27 mouse cellular contexts compared by ENCODE assay signal in genomic region chr7:19496214-19496555, GRCm38 (mm10). TPM values are rescaled to one million over a fixed set of nuclear protein-coding genes. Genes with fewer than 3 reads are reported as not detected.
DNase-seq lines count a peak whose midpoint lies in the region; ATAC-seq and TF ChIP-seq lines count a peak whose summit lies in the region.
"Had no signal": no experiment of that assay in that cellular context is flagged by ENCODE, and none has a peak within 500 bp of the region (broad histone marks: within the 10 kb centered on the region; RNA-seq: fewer than 3 reads in every experiment).

No protein-coding gene starts in this region.

- peaks cover 15% of the 10 kb centered on the region for H3K4me1 ChIP-seq in liver, adult 2 months (ENCODE audit: control insufficient read depth, insufficient read depth, low read length)
- H3K4me1 ChIP-seq in liver, embryonic 11.5 days (replicated peaks; ENCODE audit: control insufficient read depth, insufficient read depth, low read length), result peaks cover 8% of the 10 kb centered on the region
- peaks cover 22% of the 10 kb centered on the region for H3K4me1 ChIP-seq in bone marrow macrophage, adult 2 months (ENCODE audit: control insufficient read depth, insufficient read depth, low read length)

- H3K4me3 ChIP-seq in liver, adult 2 months (ENCODE audit: insufficient read depth, low read depth, low read length), result no peak overlapping the region
- H3K4me3 ChIP-seq in liver, embryonic 11.5 days (ENCODE audit: low read depth, low read length), result no peak overlapping the region
- H3K4me3 ChIP-seq in bone marrow macrophage, adult 2 months (ENCODE audit: insufficient read depth, low read length), result no peak overlapping the region
- H3K4me3 ChIP-seq: embryonic facial prominence, embryonic 12.5 days; forebrain, embryonic 15.5 days; intestine, embryonic 15.5 days; limb, embryonic 10.5 days; limb, embryonic 15.5 days; lung, embryonic 15.5 days; midbrain, embryonic 13.5 days; neural tube, embryonic 15.5 days had no signal

- no peak overlapping the region for H3K4me2 ChIP-seq in liver, embryonic 11.5 days
- H3K4me2 ChIP-seq: embryonic facial prominence, embryonic 12.5 days; forebrain, embryonic 15.5 days; intestine, embryonic 15.5 days; limb, embryonic 15.5 days; lung, embryonic 15.5 days; midbrain, embryonic 13.5 days; neural tube, embryonic 15.5 days had no signal

- H3K9ac ChIP-seq in liver, adult 2 months (ENCODE audit: low read depth, low read length), result no peak overlapping the region
- no peak overlapping the region for H3K9ac ChIP-seq in liver, embryonic 11.5 days (ENCODE audit: low read depth, low read length)
- H3K9ac ChIP-seq: embryonic facial prominence, embryonic 12.5 days; forebrain, embryonic 15.5 days; intestine, embryonic 15.5 days; limb, embryonic 15.5 days; lung, embryonic 15.5 days; midbrain, embryonic 13.5 days; neural tube, embryonic 15.5 days had no signal

- no peaks in the 10 kb centered on the region for H3K9me3 ChIP-seq in liver, embryonic 11.5 days (ENCODE audit: control insufficient read depth, low read length)
- H3K9me3 ChIP-seq: embryonic facial prominence, embryonic 12.5 days; forebrain, embryonic 15.5 days; intestine, embryonic 15.5 days; limb, embryonic 10.5 days; limb, embryonic 15.5 days; lung, embryonic 15.5 days; midbrain, embryonic 13.5 days; neural tube, embryonic 15.5 days had no signal

- no peak for DNase-seq in liver, adult 2 months (ENCODE audit: extremely low read depth, low read depth, low spot score)
- DNase-seq in liver, embryonic 11.5 days (ENCODE audit: low spot score), result no peak
- DNase-seq in 416B (ENCODE audit: low read depth), result peak; percentile 55
- no peak for DNase-seq in cerebellum, postnatal 10 days
- no peak for DNase-seq in right cerebral cortex, adult 2 months (ENCODE audit: low spot score in 2 of 2)
- DNase-seq: cerebellum, adult 11 months; cerebellum, adult 9-10 months; layer of hippocampus, postnatal 36 days; thymus, postnatal 4 days had no signal

- no peak for TF ChIP-seq CTCF in liver, adult 2 months (IDR thresholded peaks at IDR 0.05; ENCODE audit: low read depth, low read length)
- no peak for TF ChIP-seq CTCF in bone marrow macrophage, adult 2 months (IDR thresholded peaks at IDR 0.05; ENCODE audit: low read depth, low read length)

- ATAC-seq in liver, embryonic 11.5 days (replicated peaks; ENCODE audit: low FRiP score), result no peak
- peak; percentile 90 for ATAC-seq in monocyte, adult 5-6 weeks (replicated peaks; ENCODE audit: insufficient number of reproducible peaks, low FRiP score, low TSS enrichment, poor library complexity, severe bottlenecking)
- ATAC-seq: CD4-positive, CD25-positive, alpha-beta regulatory T cell, adult 4 months; forebrain, embryonic 15.5 days; hindbrain, postnatal 0 days; intestine, embryonic 15.5 days; midbrain, embryonic 13.5 days had no signal

- TF ChIP-seq POLR2A in liver, adult 2 months (IDR thresholded peaks at IDR 0.05; ENCODE audit: extremely low read depth, insufficient read depth, low read length), result no peak
- TF ChIP-seq POLR2A in bone marrow macrophage, adult 2 months (IDR thresholded peaks at IDR 0.05; ENCODE audit: borderline replicate concordance, low read depth, low read length), result no peak

- peak overlapping the region; percentile 26 for H3K27ac ChIP-seq in liver, adult 2 months (replicated peaks; ENCODE audit: insufficient read depth, low read depth, low read length)
- H3K27ac ChIP-seq in liver, embryonic 11.5 days (ENCODE audit: low read depth, low read length), result no peak overlapping the region
- H3K27ac ChIP-seq in bone marrow macrophage, adult 2 months (ENCODE audit: insufficient read depth, low read depth, low read length), result 0 out of 2 replicates have a peak overlapping the region, but pooled peaks have one; percentile 36
- H3K27ac ChIP-seq: embryonic facial prominence, embryonic 12.5 days; forebrain, embryonic 15.5 days; hindbrain, postnatal 0 days; intestine, embryonic 15.5 days; limb, embryonic 10.5 days; limb, embryonic 15.5 days; midbrain, embryonic 13.5 days; neural tube, embryonic 15.5 days; stomach, postnatal 0 days had no signal

- WGBS in liver, adult 2 months, result 71% methylated on average over 5 of the region's 5 CpGs
- WGBS in liver, embryonic 11.5 days, result 64% methylated on average over 5 of the region's 5 CpGs

- H3K27me3 ChIP-seq in liver, adult 2 months (ENCODE audit: control insufficient read depth, insufficient read depth, low read length), result no peaks in the 10 kb centered on the region
- H3K27me3 ChIP-seq in liver, embryonic 11.5 days (replicated peaks; ENCODE audit: control insufficient read depth, insufficient read depth, low read length), result 0 out of 2 replicates have a peak, but pooled peaks cover 6% of the 10 kb centered on the region

- H3K79me2 ChIP-seq in liver, adult 2 months (ENCODE audit: control insufficient read depth, insufficient read depth, low read length), result no peaks in the 10 kb centered on the region

- no peaks in the 10 kb centered on the region for H3K36me3 ChIP-seq in liver, adult 2 months (ENCODE audit: control insufficient read depth, insufficient read depth, low read length)
- H3K36me3 ChIP-seq in liver, embryonic 11.5 days (ENCODE audit: control insufficient read depth, insufficient read depth, low read length), result no peaks in the 10 kb centered on the region
- H3K36me3 ChIP-seq: embryonic facial prominence, embryonic 12.5 days; forebrain, embryonic 15.5 days; intestine, embryonic 15.5 days; limb, embryonic 10.5 days; limb, embryonic 15.5 days; lung, embryonic 15.5 days; midbrain, embryonic 13.5 days; neural tube, embryonic 15.5 days had no signal

RNA-seq across cellular contexts. Expression of gene Bloc1s3, which starts 12.0 kb away (rescaled TPM):
- total RNA-seq in liver, adult 2 months (2014; rRNA removed), result 2.8 and 3.9 TPM in 2 replicates
- 6.2 and 7.3 TPM in 2 replicates for polyA plus RNA-seq in liver, adult 2 months (2012; rRNA removed)
- polyA plus RNA-seq in liver, embryonic 11.5 days (2014; fragmentation: Nextera tagmentation; extraction: Ambion mirVana), result 2.0 and 2.1 TPM in 2 replicates
- polyA plus RNA-seq in bone marrow macrophage, adult 2 months (2012; ENCODE audit: insufficient read depth, insufficient read length, missing spikeins), result 9.7 and 11.0 TPM in 2 replicates
- 3.5 to 4.4 TPM (median 4.0 TPM) in 3 replicates for total RNA-seq in monocyte, adult 5-6 weeks (2017)

RNA-seq across cellular contexts. Expression of gene Trappc6a, which starts 12.0 kb away (rescaled TPM):
- total RNA-seq in liver, adult 2 months (2014; rRNA removed), result 19.9 and 25.5 TPM in 2 replicates
- 58.0 and 58.2 TPM in 2 replicates for polyA plus RNA-seq in liver, adult 2 months (2012; rRNA removed)
- 97.4 and 108 TPM in 2 replicates for polyA plus RNA-seq in liver, embryonic 11.5 days (2014; fragmentation: Nextera tagmentation; extraction: Ambion mirVana)
- 51.4 and 57.0 TPM in 2 replicates for polyA plus RNA-seq in bone marrow macrophage, adult 2 months (2012; ENCODE audit: insufficient read depth, insufficient read length, missing spikeins)
- 19.9 to 35.2 TPM (median 23.4 TPM) in 3 replicates for total RNA-seq in monocyte, adult 5-6 weeks (2017)

RNA-seq across cellular contexts. Expression of gene Nkpd1, which starts 21.5 kb away (rescaled TPM):
- total RNA-seq in liver, adult 2 months (2014; rRNA removed), result not detected in 2 replicates
- polyA plus RNA-seq in liver, adult 2 months (2012; rRNA removed), result not detected in 2 replicates
- not detected in 2 replicates for polyA plus RNA-seq in liver, embryonic 11.5 days (2014; fragmentation: Nextera tagmentation; extraction: Ambion mirVana)
- polyA plus RNA-seq in bone marrow macrophage, adult 2 months (2012; ENCODE audit: insufficient read depth, insufficient read length, missing spikeins), result not detected in 2 replicates
- not detected in 3 replicates for total RNA-seq in monocyte, adult 5-6 weeks (2017)
- total RNA-seq: gastrocnemius, adult 18-20 months; gastrocnemius, postnatal 36 days; heart, postnatal 14 days; megakaryocyte-erythroid progenitor cell, adult 5-6 weeks had no signal
- polyA plus RNA-seq: CD4-positive, CD25-positive, alpha-beta regulatory T cell, adult 4 months; heart, embryonic 14.5 days had no signal

RNA-seq across cellular contexts. Expression of gene Exoc3l2, which starts 33.1 kb away (rescaled TPM):
- total RNA-seq in liver, adult 2 months (2014; rRNA removed), result 2.1 and 2.2 TPM in 2 replicates
- polyA plus RNA-seq in liver, adult 2 months (2012; rRNA removed), result 5.1 and 5.8 TPM in 2 replicates
- 4.3 and 5.6 TPM in 2 replicates for polyA plus RNA-seq in liver, embryonic 11.5 days (2014; fragmentation: Nextera tagmentation; extraction: Ambion mirVana)
- polyA plus RNA-seq in bone marrow macrophage, adult 2 months (2012; ENCODE audit: insufficient read depth, insufficient read length, missing spikeins), result not detected in 2 replicates
- total RNA-seq in monocyte, adult 5-6 weeks (2017), result 0.11 to 1.4 TPM (median 0.49 TPM) in 3 replicates
- polyA plus RNA-seq: CD4-positive, CD25-positive, alpha-beta regulatory T cell, adult 4 months had no signal

RNA-seq across cellular contexts. Expression of gene Mark4, which starts 37.6 kb away (rescaled TPM):
- total RNA-seq in liver, adult 2 months (2014; rRNA removed), result 1.8 and 2.8 TPM in 2 replicates
- 4.9 and 6.4 TPM in 2 replicates for polyA plus RNA-seq in liver, adult 2 months (2012; rRNA removed)
- 6.7 and 7.7 TPM in 2 replicates for polyA plus RNA-seq in liver, embryonic 11.5 days (2014; fragmentation: Nextera tagmentation; extraction: Ambion mirVana)
- 21.3 and 21.4 TPM in 2 replicates for polyA plus RNA-seq in bone marrow macrophage, adult 2 months (2012; ENCODE audit: insufficient read depth, insufficient read length, missing spikeins)
- total RNA-seq in monocyte, adult 5-6 weeks (2017), result 9.0 to 21.1 TPM (median 9.6 TPM) in 3 replicates
